13 mouse cellular contexts compared by ENCODE assay signal in genomic region chr7:108814593-108815215, GRCm38 (mm10). TPM values are rescaled to one million over a fixed set of nuclear protein-coding genes. Genes with fewer than 3 reads are reported as not detected.
DNase-seq lines count a peak whose midpoint lies in the region; ATAC-seq lines count a peak whose summit lies in the region.
"Not testable (repeated sequence)": the region's sequence is repeated elsewhere in the genome, so short reads cannot be mapped to it uniquely, and the experiment has no call there.
"Had no signal": no experiment of that assay in that cellular context is flagged by ENCODE, and none has a peak within 500 bp of the region (broad histone marks: within the 10 kb centered on the region; RNA-seq: fewer than 3 reads in every experiment).

No protein-coding gene starts in this region.

- H3K36me3 ChIP-seq in forebrain, embryonic 16.5 days (ENCODE audit: control insufficient read depth, insufficient read depth); hindbrain, embryonic 16.5 days (ENCODE audit: control insufficient read depth, insufficient read depth, low read length): not testable (repeated sequence)

- not testable (repeated sequence) for H3K9me3 ChIP-seq in forebrain, embryonic 16.5 days (ENCODE audit: control insufficient read depth, low read length); hindbrain, embryonic 16.5 days (ENCODE audit: control insufficient read depth, low read length)

- H3K4me3 ChIP-seq in forebrain, embryonic 16.5 days (replicated peaks; ENCODE audit: low read length); hindbrain, embryonic 16.5 days (ENCODE audit: low read length): not testable (repeated sequence)

- H3K9ac ChIP-seq in forebrain, embryonic 16.5 days (replicated peaks; ENCODE audit: low read depth, low read length); hindbrain, embryonic 16.5 days (ENCODE audit: low read depth, low read length): not testable (repeated sequence)

- peak; percentile 7 for DNase-seq in WW6 (ENCODE audit: low read depth, low spot score)
- peak; percentile 4 for DNase-seq in cerebellum, adult 9-11 months
- DNase-seq in layer of hippocampus, postnatal 10 days (ENCODE audit: low spot score in 2 of 2): peak; percentile 21 to 24
- DNase-seq in lung, postnatal 36 days: peak; percentile 36
- DNase-seq in retina, embryonic 14.5 days (ENCODE audit: low spot score): peak; percentile 78

- 54% methylated on average over 5 of the region's 5 CpGs for WGBS in forebrain, embryonic 16.5 days
- WGBS in hindbrain, embryonic 16.5 days: 61% methylated on average over 5 of the region's 5 CpGs

- not testable (repeated sequence) for H3K27ac ChIP-seq in forebrain, embryonic 16.5 days (ENCODE audit: low read length); hindbrain, embryonic 16.5 days (ENCODE audit: low read depth, low read length)

- 0 out of 2 replicates have a peak, but pooled peaks have one; percentile 61 for ATAC-seq in forebrain, embryonic 16.5 days
- peak; percentile 74 for ATAC-seq in hindbrain, embryonic 16.5 days

- not testable (repeated sequence) for H3K4me1 ChIP-seq in forebrain, embryonic 16.5 days (replicated peaks; ENCODE audit: control insufficient read depth, insufficient read depth, low read length); hindbrain, embryonic 16.5 days (ENCODE audit: control insufficient read depth, insufficient read depth, low read depth, low read length)

- H3K4me2 ChIP-seq in forebrain, embryonic 16.5 days (ENCODE audit: low read length); hindbrain, embryonic 16.5 days (ENCODE audit: low read length): not testable (repeated sequence)

- H3K27me3 ChIP-seq in forebrain, embryonic 16.5 days (replicated peaks; ENCODE audit: control insufficient read depth, insufficient read depth, low read length); hindbrain, embryonic 16.5 days (replicated peaks; ENCODE audit: control insufficient read depth, insufficient read depth, low read length): not testable (repeated sequence)

RNA-seq across cellular contexts. Expression of gene Olfr514, which starts 11.1 kb away (rescaled TPM):
- not detected in 2 replicates for polyA plus RNA-seq in forebrain, embryonic 16.5 days (2015; fragmentation: Nextera tagmentation; extraction: Ambion mirVana)
- not detected in 2 replicates for polyA plus RNA-seq in hindbrain, embryonic 16.5 days (2015; fragmentation: Nextera tagmentation; extraction: Ambion mirVana)
- total RNA-seq in layer of hippocampus, postnatal 10 days (2021): not detected
- total RNA-seq: adrenal gland, postnatal 4 days; heart, postnatal 25 days had no signal
- polyA plus RNA-seq: frontal cortex, adult 2 months; limb, embryonic 12.5 days; myocyte; stomach, embryonic 15.5 days had no signal

RNA-seq across cellular contexts. Expression of gene Olfr516, which starts 35.6 kb away (rescaled TPM):
- polyA plus RNA-seq in forebrain, embryonic 16.5 days (2015; fragmentation: Nextera tagmentation; extraction: Ambion mirVana): not detected in 2 replicates
- polyA plus RNA-seq in hindbrain, embryonic 16.5 days (2015; fragmentation: Nextera tagmentation; extraction: Ambion mirVana): not detected in 2 replicates
- not detected for total RNA-seq in layer of hippocampus, postnatal 10 days (2021)
- total RNA-seq: adrenal gland, postnatal 4 days; heart, postnatal 25 days had no signal
- polyA plus RNA-seq: frontal cortex, adult 2 months; limb, embryonic 12.5 days; myocyte; stomach, embryonic 15.5 days had no signal

RNA-seq across cellular contexts. Expression of gene Olfr517, which starts 57.5 kb away (rescaled TPM):
- not detected in 2 replicates for polyA plus RNA-seq in forebrain, embryonic 16.5 days (2015; fragmentation: Nextera tagmentation; extraction: Ambion mirVana)
- polyA plus RNA-seq in hindbrain, embryonic 16.5 days (2015; fragmentation: Nextera tagmentation; extraction: Ambion mirVana): not detected in 2 replicates
- total RNA-seq in layer of hippocampus, postnatal 10 days (2021): not detected
- total RNA-seq: adrenal gland, postnatal 4 days; heart, postnatal 25 days had no signal
- polyA plus RNA-seq: frontal cortex, adult 2 months; limb, embryonic 12.5 days; myocyte; stomach, embryonic 15.5 days had no signal

Comparison
In these comparisons a context has a peak if more than half of its experiments do, and no peak if none do; other contexts are left out.
1. DNase-seq: peak in every context shown above with its lines; median percentile 78 in retina, embryonic 14.5 days; 36 in lung, postnatal 36 days; 22 in layer of hippocampus, postnatal 10 days; 7 in WW6; 4 in cerebellum, adult 9-11 months.